Mouse (Mus musculus) bone marrow, adult 2 months (tissue): ENCODE measurements around the gene Fkbp10.

Experiments used
- CTCF ChIP-seq: fragments of 200-500 bp; IDR thresholded peaks from 2 replicates; pipeline ENCODE4 v1.5.1; 2011; ENCODE audit warnings: low read length, control low read depth; ENCODE audit not compliant: control insufficient read depth, insufficient read depth
- POLR2A ChIP-seq: fragments of 200-500 bp; IDR thresholded peaks from 2 replicates; pipeline ENCODE4 v1.6.1; 2011; ENCODE audit warnings: low read depth, mild to moderate bottlenecking, control low read depth, low read length, borderline replicate concordance; ENCODE audit not compliant: control insufficient read depth

- TF ChIP-seq CTCF (no peak), POLR2A (no peak)
Observed at GRCm38 (mm10) chr11:100462699-100463098, 47.2 kb downstream of the Fkbp10 start.
